Mouse (Mus musculus) gastrocnemius, postnatal 36 days (tissue): ENCODE measurements at regions not wholly inside any gene's neighbourhood (a gene's known extent, or its start where the extent isn't known, plus 50 kb on each side); places are given as distances from the start of the nearest gene placed in this dataset.
"Not testable (repeated sequence)": the region's sequence is repeated elsewhere in the genome, so short reads cannot be mapped to it uniquely, and the experiment has no call there.

ENCODE experiments used
- DNase-seq, 2 experiments: peaks; one replicate each; pipeline ENCODE4 v3.0.0; 2022
- intact Hi-C: fragments of 180-260 bp; cut with DNase I; formaldehyde crosslinking; loops from one replicate; pipeline ENCODE4 v1.15.1; 2025

DNA sequence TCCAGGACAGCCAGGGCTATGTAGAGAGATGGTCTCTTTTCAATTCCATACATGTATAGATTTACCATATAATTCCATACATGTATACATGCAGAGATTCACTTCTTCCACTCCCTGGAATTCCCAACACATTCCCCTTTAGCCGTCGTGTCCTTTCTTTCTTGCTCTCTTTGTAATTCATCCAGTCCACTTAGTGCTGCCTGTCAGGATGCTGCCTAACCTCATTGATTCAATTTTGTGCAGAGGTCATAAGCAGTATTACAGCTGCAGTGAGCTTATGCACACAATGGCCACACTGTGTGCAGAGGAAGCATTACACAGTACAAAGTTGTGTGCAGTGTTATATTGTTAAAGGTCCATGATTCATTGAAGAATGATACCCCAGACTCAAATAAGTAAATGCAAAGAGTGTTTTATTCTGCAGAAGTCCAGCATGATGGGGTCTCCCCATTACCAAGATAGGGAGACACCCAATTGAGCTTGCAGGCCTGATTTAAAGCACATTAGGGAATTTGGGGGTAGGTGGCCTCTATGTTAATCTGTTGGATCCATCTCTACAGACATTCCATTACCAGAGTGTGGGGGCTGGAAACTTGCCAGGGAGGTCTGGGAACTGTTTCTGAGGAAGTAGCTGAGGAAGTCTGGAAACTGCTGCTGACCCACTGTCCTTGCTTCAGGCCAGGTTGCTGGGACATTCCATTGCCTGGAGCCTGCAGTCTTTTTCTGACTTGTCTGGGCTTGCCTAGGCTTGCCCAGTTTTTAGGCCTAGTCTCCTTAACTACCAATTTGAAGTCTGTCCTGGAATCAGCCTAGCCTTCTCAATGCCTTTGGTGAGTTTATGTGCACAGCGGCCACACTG lies 72.8 kb downstream of the Fam161a start:
- DNase-seq: no peak
- intact Hi-C loops: no loop called here

DNA sequence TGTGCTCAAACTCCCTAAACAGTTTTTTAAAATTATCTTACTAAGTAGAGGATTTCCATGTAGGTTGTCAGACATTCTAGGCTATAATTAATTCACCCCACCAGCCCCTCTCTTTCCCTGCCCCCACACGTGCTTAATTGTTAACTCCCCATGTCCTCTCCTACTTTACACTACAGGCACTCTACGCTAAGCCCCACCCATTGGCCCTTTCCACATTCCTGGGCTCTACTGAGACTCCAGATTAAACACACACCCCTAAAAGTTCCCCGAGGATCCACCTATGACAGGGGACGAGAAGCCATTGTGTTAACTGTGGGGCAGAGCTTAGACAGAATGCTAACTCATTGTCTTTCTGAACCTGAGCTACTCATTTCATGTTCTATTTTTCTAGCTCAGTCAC lies 74.3 kb downstream of the Fam161a start:
- intact Hi-C loops: no loop called here
- DNase-seq: no peak

DNA sequence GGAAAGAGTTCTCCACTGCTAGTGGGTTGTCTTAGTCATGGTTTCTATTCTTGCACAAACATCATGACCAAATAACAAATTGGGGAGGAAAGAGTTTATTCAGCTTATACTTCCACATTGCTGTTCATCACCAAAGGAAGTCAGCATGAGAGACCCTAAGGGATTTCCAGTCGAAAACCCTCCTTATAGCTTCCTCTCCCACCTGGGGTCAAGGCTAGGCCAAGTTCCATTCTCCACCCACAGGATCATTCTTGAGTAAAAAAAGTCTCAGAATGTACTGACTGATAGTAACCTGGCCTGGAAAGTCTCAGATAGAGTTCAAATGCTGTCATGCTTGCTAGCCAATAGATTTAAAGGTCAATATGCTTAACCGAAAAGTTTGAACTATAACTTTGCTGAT lies 76.5 kb downstream of the Fam161a start:
- intact Hi-C loops, DNase-seq: not testable (repeated sequence)

DNA sequence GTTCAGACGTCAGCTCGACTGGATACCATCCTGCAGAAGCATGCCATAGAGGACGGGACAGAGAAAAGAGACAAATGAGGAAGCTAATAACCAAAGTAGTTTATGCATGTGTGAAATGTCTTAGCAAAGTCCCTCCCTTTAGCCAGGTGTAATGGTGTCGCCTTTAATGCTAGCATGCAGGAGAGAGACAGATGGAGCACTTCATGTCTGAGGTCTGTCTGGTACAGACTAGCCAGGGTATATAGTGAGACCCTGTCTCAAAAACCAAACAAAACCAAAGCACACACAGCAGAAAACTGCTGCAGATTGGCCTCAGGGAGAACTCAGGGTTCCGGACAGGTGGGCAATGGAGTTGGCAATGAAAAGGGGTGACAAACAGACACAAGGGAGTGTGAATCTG lies 88.0 kb downstream of the Fam161a start:
- intact Hi-C loops: no loop called here
- no peak for DNase-seq

DNA sequence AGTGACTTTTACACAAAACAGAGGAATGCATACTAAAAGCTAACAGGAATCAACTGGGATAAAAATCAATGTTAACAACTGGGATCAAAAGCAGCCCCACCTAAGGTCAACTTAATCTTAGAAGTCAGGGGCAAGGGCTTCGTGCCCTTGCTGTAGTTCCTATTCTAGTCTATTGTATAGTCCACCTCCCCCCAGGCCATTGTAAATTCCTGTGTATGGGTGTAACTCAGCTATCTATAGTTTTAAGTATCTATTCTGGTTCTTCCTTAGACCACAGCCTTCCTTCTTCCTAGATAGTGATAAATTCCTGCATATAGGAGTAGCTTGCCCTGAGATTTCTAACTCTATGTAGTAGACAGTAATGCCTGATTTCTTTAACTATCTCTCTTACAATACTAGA lies 88.4 kb downstream of the Fam161a start:
- DNase-seq, intact Hi-C loops: not testable (repeated sequence)

DNA sequence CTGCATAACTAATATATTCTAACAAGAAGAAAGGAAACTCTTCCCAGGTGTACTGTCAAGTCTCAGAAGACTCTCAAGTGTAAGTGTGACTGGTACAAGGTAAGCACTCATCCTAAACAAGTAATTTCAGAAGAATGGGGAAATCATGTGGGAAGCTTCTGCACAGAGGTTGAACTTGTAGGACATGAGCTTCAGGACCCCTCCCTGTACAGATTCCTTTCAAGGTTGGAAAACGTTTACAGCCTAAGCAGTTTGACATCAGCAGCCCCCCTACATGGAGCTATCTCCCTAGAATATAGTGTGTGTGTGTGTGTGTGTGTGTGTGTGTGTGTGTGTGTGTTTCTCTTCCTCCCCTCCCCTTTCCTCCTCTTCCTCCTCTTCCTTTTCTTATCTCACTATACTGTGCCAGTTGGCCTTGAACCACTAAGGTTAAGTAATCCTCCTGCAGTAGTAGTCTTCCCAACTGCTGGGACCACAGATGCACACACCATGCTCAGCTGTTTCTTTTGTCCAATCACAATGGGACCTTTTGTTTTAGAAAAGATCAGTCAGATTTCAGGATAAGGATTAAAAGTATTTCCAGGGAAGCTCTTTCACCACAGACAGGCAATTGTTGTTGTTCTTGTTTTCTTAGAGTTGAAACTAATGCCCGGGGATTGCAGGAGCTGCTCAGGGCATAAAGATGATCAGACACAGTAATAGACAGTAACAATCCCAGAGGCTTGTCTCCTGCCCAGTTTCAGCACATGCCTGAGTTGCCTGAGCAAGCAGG lies 89.3 kb downstream of the Fam161a start:
- no peak for DNase-seq
- intact Hi-C loops: no loop called here

DNA sequence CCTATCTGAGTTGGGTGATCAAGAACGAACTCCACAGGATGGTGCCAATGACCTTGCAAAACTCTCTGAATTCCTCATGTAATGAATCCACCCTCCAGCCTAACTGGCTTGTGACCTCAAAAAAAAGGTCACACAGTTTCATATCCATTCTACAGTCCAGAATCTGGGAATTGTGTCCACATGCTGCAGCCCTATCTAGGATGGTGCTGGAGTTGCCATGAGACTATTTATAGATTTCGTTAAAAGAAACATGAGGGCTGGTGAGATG lies 89.8 kb downstream of the Fam161a start:
- intact Hi-C loops: no loop called here
- no peak for DNase-seq

DNA sequence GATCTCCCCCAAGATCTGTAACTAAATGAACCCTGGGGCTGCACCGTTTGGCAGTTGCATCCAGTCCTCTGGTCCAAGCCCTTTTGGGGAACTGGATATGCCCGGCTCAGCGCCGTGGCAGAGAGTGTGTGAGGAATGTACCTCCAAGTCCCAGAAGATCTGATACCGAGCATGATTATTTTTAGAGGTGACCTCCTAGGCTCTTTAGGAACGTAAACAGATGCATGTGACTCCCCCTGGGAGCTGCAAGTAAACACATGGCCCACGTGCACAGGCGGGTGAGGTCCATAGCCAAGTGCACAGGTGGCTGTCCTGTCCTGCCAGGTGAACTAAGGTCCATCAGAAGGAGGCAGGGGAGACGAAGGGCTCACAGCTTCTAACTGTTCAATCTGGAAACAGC lies 107.3 kb downstream of the Fam161a start:
- peak; percentile 16 to 19 for DNase-seq
- intact Hi-C loops: no loop called here

DNA sequence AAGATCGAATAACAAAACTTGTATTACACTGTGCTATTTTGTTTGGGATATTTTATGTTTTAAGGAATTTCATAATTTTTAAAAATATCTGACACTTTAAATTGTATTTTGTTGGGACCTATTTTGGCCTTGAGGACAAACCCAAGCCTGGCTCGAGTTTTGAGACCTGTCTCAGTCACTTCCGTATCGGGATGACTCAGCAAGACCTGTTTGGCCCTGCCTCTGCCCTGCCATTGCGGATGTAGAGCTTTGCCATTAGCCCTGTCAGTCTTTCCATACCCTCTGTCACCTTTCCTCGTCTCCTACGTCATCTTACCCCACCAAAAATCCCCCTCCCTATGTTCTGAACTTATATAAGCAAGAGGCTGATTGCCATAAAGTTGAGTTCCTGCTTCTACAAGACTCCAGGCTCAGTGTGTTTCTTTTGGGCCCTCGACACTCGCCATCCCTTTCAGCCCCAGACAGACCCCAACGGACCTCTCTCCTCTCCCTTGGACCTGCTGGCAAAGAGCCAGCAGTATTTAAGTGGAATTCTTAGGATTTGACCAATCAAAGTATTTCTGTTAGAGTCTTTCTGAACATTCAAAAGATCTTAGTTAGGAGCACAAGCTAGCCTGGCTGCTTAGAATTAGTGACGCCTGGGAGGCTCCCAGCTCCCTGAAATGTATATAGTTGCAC lies 113.3 kb downstream of the Fam161a start:
- no peak for DNase-seq
- intact Hi-C loops: no loop called here

DNA sequence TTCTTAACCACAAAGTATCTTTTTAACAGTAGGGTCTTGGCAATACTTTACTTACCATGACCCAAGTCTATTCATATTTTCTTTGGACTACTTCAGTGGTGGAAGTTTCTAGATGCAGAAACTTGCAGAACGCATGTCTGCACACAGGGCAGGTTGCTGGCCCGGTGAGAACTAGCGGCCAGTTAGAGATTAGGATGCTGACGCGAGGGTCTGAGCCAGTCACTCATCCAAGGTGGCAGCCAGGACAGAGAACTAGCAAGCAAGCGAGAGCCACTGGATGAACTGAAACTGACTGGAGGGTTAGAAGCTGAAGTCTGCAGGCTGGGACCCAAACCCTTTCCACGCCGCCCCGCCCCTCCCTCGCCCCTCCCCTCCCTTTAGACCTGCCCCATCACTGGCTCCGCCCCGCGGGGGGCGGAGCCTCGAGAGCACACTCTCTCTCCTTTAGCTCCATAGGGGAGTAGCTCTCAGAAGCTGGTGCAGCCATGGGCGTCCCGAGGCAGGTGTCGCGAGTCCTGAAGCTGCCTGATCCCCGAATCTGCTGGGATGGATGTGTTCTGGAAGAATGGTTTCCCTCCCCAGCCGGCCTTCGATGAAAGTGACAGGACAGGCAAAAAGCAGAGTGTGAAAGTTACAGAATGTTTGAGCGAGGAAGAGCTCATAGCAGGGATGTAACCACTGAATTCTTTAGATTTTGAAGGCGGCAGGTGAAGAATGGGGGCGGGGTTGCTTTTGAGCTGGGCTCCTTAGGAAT lies 117.0 kb downstream of the Fam161a start:
- peak in 1 of 2 experiments; percentile 8 for DNase-seq
- intact Hi-C loops: no loop called here

DNA sequence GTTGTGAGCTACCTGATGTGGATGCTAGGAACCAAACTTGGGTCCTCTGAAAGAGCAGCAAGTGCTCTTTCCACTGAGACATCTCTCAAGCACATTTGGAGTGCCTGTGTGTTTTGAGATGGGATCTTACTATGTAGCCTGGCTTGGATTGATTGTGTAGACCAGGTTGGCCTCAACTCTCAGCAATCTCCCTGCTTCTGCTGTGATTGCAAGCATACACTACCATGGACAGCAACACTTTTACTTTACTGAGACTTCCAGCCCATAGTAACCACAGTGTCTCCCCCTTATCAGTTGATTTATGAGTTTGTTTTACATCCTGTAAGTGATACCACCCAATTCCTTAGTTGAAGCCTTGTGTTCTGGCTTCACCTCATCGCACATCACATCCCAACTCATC lies 123.8 kb downstream of the Fam161a start:
- DNase-seq: no peak
- intact Hi-C loops: no loop called here

DNA sequence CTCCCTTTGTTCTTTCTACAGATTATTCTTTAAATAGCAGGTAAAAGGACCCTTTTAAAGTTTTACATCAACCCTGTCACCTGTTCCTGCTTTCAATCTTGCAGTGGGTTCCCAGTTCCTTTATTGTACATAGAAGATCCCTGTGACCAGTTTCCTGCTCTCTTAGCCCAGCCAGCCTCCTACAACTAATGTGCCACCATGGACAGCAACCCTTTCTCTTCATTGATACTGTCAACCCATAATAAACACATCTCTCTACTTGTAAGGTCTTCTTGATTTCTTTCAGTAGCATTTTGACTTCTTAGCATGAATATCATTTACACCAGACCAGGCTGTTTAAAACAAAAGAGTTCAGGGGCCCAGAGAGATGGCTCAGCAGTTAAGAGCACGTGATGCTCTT lies 124.2 kb upstream of the Xpo1 start:
- no peak for DNase-seq
- intact Hi-C loops: no loop called here

DNA sequence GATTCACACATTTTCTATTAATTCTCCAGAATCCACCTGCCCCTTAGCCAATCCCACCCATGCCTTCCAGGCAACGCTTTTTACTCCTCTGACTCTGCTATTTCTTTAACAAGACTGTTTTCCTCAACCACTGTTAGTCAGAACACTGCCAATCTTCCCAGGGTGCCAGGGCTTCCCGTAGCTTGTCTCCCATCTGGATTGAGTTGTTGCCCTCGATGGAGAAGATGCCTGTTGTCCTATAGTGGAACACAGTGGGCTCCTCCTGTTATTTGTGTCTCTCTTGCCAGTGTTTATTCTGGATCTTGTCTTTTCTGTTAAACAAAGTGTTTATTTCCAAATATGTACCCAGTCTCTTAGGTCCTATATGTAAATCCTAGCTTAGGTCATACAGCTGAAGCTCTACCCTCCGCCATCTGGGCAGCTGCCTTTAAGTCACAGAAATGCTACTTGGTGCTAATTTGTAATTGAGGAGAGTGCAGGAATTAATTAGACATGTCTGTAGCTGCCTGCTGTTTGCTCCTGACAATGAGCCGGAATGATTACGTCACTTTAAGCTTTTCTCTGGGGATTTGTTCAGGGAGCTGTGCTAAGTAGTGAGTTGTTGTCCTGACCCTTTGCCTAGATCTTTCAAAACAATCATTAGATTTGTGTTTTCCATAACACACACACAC lies 115.3 kb upstream of the Xpo1 start:
- DNase-seq: no peak
- intact Hi-C loops: no loop called here

DNA sequence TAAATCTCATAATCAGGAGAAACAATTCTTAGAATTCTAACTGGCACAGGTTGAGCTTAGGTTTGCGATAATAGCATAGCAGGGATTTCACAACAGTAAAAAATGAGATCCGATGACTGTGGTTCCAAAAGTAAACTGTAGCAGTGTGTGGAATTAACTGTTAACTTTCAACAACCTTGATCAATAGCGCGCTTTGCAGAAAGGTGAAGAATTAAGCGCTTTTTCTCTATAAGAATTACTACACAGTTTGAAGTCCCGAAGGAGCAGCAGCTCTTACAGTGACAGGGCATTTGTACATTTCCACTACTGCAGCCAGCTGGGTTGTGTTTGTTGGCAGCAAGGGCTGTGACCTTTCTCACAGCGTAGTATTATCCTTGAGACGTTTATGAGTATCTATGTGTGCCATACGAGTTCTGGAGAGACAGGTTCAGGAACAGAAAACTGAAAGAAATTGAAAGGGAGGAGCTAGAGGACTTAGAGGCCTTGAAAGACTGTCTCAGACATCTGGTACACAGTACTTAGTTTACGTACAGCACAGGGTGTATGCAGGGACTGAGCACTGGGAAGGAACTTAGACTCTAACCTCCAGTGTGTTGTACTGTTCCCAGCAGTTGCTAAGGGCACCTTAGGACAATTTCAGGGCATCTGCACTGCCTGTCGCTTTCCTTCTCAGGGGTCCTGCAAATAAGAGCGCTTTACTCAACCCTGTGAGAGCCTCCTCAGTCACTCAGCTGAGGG lies 114.6 kb upstream of the Xpo1 start:
- intact Hi-C loops: no loop called here
- DNase-seq: no peak

DNA sequence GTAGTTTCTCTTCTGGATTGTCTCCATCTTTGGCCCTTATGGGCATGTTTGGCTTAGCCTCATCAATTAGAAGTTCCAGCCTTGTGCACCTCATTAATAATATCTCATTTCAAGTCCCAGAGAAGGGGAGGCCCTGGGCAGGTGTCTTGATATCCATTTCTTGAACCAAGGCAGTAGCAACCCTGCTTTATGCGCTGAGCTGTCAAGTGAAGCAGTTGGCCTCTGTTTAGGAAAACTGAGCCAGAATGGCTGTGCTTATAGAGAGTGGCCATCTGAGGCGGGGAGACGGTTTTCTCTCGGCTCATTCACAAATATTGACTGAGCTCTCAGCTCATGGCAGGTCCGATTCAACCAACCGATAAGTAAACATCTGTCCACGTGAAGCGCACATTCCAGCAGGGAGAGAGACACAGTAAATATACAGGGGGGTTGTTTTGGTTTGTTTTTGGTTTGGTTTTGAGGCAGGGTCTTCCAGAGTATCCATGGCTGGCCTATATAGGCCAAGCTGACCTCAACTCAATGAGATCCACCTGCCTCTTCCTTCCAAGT lies 107.7 kb upstream of the Xpo1 start:
- intact Hi-C loops: no loop called here
- DNase-seq: no peak

DNA sequence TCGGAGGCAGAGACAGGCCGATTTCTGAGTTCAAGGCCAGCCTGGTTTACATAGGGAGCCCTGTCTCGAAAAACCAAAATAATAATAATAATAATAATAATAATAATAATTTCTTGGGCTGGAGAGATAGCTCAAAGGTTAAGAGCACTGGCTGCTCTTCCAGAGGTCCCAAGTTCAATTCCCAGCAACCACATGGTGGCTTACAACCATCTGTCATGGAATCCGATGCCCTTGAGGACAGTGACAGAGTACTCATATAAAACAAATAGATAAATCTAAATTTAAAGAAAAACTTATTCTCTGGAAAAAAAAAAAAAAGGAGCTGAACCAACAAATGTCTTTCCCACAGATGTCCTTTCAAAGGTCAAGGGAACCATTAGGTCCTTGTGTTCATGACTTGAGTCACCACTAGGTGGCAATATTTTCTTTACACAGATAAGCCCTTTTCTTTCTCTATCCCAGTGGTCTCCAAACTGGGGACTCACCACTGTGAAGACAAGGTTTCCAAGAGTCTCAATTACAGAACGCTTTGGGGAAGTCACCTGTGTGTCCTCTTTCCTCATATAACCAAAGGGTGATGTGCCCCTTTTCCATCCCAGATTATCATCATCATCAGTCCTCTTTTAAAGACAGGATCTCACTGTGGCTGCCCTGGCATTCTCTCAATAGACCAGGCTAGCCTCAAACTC lies 106.1 kb upstream of the Xpo1 start:
- DNase-seq: no peak

DNA sequence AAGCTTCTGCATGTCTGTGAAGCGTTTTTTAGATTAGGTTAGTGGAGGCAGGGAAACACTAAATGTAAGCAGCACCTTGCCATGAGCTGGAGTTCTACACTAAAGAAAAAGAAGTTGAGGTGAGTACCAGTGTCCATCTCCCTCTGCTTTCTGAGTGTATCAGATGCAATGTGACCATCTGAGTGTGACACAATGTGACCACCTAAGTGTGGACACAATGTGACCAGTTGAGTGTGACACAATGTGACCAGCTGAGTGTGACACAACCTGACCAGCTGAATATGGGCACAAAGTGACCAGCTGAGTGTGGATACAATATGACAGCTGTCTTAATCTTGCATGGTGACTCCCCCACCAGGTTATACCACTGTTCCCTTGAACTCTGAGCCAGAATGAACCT lies 101.0 kb upstream of the Xpo1 start:
- intact Hi-C loops: loop anchor here (5.0 kb wide), 2 partner anchors 117 to 148 kb away; partner anchors contain the start of gene Fam161a

More for the DNA sequence above, 106.1 kb upstream of the Xpo1 start:
- intact Hi-C loops: loop anchor here (5.0 kb wide), 2 partner anchors 123 to 142 kb away; partner anchors contain the start of gene Fam161a

DNA sequence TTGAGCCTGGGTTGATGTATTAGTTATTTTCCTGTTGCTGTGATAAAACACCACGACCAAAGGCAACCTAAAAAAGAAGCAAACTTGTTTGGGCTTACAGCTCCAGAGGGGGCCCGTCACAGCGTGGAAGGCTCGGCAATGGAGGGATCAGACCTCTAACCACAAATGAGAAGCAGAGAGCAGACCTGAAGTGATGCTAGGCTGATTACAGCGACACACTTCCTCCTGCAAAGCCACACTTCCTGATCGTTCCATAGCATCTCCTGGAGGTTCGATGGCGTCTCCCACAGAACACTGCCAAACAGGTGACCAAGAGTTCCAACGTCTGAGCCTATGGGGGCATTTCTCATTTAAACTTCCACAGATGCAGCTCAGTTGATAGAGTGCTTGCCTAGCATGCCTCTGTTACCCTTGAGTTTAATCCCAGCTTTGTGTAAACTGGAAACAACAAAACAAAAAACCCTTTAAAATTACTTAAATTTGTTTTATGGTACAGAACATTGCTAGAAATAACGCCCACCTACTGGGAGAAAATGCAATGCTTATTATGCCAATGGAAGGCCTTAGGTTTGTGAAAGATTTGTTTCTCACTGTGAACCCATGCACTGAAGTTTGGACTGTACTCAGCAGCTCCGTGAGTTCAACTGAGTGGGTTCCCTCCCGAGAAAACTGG lies 87.2 kb upstream of the Xpo1 start:
- intact Hi-C loops: loop anchor here (5.0 kb wide), 1 partner anchor 361 kb away; no protein-coding TSS in a partner anchor
- no peak for DNase-seq

More for the DNA sequence above, 101.0 kb upstream of the Xpo1 start:
- DNase-seq: no peak
